Mouse (Mus musculus) CD4-positive naive resting alpha-beta T cell, adult 76 days (primary cell): ENCODE results near the gene Klhl29. TPM values are rescaled to one million over a fixed set of nuclear protein-coding genes. Genes with fewer than 3 reads are reported as not detected.

Experiments used
- total RNA-seq: library from RNA; stranded (reverse); gene quantifications from one replicate; pipeline ENCODE4 v1.2.4, GENCODE M21; 2023

Klhl29 gene
- total RNA-seq: not detected

GRCm38 (mm10) chr12:5375616-5376461 is at the start of gene Klhl29:
Gene Klhl29, minus strand, starts transcription at chr12:5375682.

